Mouse (Mus musculus) right cerebral cortex, postnatal 14 days (tissue): ENCODE results near the gene Oxa1l.
A peak's percentile ranks its signal among the peaks of the same experiment; 100 is the strongest.

ENCODE experiments used
- DNase-seq: peaks from one replicate; pipeline ENCODE4 v3.0.0; 2022

Gene Oxa1l

DNA sequence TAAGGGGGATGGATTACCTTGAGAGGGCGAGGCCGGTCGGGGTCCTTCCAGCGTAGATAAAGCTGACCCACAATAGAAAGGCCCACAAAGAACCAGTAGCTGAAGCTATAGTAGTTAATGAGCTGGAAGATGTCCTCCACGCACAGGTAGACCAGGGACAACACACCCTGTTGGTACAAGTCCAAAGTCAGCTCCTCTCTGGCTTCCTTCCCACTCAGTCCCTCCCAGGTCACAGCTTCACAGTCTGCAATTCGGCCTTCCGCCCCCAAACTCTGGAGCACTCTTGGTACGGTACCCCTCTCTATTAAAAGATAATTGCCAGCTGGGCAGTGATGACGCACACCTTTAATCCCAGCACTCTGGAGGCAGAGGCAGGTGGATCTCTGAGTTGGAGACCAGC lies 12.3 kb downstream of the Oxa1l start:
- DNase-seq, result no peak

DNA sequence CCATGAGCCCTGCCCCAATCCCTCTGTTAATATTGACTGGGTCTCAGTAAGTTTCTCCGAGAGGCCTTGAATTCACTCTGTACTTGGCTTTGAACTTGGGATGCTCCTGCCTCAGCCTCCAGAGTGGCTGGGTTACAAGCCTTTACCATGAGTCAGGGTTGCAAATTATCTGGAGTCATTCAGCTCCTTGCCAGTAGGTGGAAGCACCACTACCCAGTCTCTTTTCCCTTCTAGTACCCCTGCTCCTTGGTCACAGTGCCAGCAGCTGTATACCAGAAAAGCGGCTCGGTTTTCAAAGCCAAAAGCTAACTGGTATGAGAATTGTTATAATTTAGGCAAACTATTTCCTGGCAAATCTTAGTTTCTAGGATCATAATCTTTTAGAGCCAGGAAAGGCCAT lies 15.3 kb downstream of the Oxa1l start:
- no peak for DNase-seq

- no peak for DNase-seq
These were observed 16.5 kb downstream of the Oxa1l start for GRCm38 (mm10) chr14:54377166-54377565.

GRCm38 (mm10) chr14:54379571-54379970 lies 18.9 kb downstream of the Oxa1l start:
- no peak for DNase-seq

GRCm38 (mm10) chr14:54380616-54381015 lies 20.0 kb downstream of the Oxa1l start:
- DNase-seq, result no peak

DNA sequence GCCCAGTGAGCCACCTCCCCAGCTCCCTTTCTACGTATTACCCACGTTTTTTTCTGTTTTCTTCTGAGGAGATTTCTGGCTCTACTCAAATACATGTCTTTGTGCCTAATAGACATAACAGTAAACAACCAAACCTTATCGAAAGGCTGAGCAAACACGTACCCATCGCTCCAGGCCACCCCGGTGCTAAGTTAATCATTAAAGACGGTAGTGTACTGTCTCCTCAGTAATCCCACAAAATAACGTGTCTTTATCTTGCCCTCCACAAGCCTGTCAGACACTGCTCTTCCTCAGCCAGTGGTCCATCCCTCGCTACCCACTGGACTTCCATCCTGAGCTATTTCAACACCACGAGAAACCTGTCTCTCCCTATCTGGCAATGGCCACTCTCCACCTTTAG lies 21.2 kb downstream of the Oxa1l start:
- DNase-seq, result no peak

DNA sequence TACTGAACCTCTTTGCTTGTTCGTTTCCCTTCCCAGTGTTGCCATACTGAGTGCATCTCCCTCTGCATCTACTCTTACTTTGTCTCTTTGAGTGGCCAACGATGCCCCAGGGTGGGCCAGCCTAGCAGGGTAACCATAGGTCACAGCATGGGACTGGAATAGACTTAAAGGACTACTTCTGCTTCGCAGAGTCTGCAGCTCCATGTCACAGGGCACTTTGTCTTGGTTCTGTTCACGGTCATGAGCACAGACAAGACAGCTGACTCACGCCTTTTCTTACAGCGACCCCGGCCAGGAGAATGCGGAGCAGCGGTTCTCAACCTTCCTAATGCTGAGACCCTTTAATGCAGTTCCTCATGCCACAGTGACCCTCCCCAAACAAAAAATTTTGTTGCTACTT lies 22.0 kb downstream of the Oxa1l start:
- no peak for DNase-seq

- no peak for DNase-seq
These were observed 22.7 kb downstream of the Oxa1l start for GRCm38 (mm10) chr14:54383355-54383771.

DNA sequence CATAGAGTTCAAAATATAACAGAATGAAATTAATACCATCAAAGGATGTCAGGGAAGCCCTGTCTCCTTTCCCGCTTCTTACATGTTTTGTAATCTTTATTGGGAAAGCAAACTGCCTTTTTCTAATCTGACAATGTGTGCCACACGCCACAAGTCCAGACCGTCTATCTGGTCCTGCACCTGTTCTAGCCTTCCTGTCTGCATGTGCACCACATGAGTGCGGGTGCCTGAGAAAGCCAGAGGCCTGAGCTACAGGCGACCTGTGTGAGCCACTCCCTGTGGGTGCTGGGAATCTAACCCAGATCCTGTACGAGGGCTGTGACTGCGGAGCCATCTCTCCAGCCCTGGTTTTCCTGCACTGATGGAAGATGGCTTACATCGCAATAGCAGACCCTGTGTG lies 23.8 kb downstream of the Oxa1l start:
- DNase-seq, result no peak

GRCm38 (mm10) chr14:54385968-54386618 lies 25.5 kb downstream of the Oxa1l start:
- DNase-seq, result no peak

GRCm38 (mm10) chr14:54387546-54387945 lies 26.9 kb downstream of the Oxa1l start:
- DNase-seq, result no peak

- DNase-seq, result no peak
These were observed 30.2 kb downstream of the Oxa1l start for GRCm38 (mm10) chr14:54390843-54391242.

DNA sequence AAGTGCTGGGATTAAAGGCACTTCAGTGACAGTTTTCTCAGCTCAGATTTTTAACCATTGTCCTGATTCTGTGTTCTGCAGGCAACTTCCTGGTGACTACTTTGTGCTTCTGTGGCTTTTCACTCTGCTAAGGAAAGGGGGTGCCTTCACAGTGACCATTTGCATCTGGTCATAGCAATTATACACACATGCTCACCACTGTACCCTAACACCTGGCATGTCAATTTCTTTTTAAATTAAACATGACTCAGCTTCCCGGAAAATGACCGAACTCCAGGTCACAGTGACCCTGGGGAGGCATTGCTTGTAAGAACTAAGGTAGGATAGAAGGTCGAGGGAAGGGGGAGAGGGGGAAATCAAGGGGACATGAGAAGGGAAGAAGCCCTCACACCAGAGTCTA lies 33.2 kb downstream of the Oxa1l start:
- DNase-seq, result no peak

GRCm38 (mm10) chr14:54394309-54394708 lies 33.7 kb downstream of the Oxa1l start:
- DNase-seq, result no peak

GRCm38 (mm10) chr14:54396685-54397084 lies 36.1 kb downstream of the Oxa1l start:
- DNase-seq, result no peak

DNA sequence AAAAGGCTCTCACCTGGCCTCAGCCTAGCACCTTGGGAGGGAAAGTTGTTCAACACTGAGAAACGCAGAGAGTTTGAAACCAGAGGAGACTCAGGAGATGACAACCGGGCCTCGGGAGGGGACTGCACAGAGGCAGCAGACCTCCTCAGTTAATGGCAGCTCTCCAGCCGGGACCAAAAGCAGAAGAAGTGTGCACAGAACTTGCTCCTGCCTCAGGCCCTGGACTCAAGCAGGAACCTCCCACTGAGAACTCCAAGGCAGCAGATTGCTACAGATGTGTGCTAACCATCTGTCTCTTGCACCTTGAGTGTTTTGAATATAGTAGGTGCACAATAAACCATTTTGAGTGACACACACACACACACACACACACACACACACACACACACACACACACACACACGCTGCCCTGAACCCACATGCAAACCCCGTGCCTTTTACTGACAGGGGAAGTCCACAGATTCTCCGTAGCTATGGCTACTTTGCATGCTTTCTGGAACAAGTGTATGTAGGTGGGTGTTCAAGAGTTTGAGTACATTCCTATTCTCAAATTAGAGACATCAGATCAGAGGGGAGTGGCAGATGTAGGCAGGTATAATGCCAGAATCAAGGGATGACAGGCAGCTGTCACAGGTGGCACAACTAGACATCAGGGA lies 37.4 kb downstream of the Oxa1l start:
- DNase-seq, result peak; percentile 25

GRCm38 (mm10) chr14:54398528-54398916 lies 37.9 kb downstream of the Oxa1l start:
- DNase-seq, result no peak

DNA sequence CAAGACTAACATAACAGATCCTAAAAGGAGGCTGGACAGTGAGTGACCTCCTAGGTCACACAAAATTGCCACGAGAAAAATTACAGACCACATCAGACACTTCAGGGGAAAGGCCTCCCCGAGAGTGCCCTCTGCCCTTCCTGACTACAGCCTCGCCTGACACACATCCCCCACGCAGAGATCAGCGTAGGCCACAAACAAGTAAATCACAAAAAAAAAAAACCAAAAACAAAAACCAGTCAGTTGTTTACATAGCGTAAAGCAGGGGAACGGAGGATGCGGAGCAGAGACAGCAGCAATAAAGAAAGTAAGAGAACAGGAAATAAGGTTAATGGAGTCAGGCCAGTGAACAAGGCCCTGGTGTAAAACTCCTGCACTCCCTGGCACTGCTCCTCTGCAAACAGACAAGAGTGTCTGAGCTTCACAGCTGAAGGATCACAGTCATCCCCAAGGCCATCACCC lies 38.3 kb downstream of the Oxa1l start:
- no peak for DNase-seq

- DNase-seq, result no peak
These were observed 41.1 kb downstream of the Oxa1l start for GRCm38 (mm10) chr14:54401723-54402122.

- no peak for DNase-seq
These were observed 47.9 kb downstream of the Oxa1l start for GRCm38 (mm10) chr14:54408336-54409056.

DNA sequence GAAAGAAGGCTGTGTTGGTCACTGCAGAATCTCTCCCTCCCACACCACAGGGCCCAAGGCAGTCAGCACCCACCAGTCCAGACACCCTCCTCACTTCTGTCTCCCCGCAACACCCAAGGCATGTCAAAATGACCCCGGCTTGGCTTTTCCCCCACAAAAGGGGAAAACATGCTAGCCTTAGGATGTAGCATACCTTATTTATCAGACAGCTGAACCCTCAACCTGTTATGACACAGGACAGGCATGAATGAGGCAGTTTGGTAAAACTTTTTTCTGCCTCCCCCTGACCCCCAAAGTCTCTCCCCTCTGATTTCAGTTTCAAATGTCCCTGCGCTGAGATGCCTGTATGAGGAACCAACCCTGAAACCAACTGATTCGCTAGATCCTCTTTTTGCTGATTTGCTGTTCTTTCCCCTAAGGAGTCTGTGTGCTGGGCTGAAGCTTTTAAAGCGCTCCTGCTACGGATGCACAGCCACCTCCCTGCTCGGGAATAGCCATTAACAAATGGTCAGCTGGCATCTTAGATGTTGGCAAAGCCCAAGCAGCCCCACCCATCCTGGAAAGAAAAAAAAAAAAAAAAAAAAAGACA lies 48.5 kb downstream of the Oxa1l start:
- DNase-seq, result no peak

GRCm38 (mm10) chr14:54409980-54410810 lies 49.6 kb downstream of the Oxa1l start:
- DNase-seq, result no peak
